Mouse (Mus musculus) urinary bladder, adult 18-20 months (tissue): Measurements from ENCODE around the gene Mapk10.

Experiments
- DNase-seq, 2 experiments: peaks; one replicate each; pipeline ENCODE4 v3.0.0; 2022; ENCODE audit warnings: low spot score in 2 of 2, mixed read lengths in 2 of 2

Mapk10 gene

DNA sequence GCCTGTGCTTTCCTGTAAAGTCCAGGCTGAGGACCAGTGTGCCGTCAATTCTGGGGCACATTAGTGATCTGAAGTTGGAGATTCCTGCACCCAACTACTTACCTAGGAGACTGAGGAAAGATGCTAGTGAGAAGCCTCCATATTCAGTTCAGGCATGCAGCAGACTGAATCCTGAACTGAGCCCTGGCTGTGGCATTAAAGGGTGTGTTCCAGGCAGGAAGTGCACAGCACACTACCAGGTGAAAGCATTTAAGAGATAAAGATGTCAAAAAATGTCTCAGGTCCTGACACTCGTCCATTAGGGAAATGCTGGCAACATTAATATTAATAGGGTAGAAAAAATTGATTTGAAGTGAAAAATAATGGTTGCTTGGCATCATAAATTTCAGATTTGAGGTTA is 44.4 kb downstream of the Mapk10 start:
- no peak for DNase-seq

DNA sequence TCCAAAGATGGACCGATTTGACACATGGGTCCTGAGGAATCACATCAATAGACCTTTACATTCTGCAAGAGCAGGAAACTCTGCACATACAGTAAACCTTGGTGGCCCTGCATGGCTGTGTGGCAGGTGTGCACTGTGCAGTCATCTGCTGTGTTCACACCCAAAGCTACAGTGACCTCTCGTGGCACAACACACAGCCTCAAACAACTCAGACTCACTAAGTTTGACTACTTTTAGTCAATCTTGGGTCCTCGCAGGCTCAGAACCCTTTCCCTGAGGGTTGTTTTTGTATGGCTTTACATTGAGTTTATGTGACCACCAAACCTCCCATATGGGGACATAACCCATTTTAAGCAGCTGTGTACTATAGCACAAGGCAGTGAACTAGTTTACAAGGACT is 47.1 kb downstream of the Mapk10 start:
- no peak for DNase-seq

DNA sequence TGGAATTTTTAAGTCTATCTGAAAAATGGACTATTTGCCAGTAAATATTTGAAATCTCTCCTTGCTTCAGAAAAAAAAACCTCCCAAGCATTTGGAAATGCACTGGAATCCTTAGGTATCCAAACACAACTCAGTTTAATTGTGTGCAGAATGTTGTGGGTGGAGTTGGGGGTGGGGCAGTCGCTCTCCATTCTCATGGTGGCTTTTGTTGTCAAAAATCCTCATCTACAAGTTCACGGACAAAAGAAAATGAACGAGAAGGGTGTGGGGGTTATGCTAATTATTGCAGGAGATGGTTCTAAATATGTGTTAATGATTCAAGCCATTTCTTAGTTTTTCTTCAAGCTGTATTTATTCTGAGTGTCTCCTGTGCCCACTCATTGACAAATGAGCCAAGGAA is 49.6 kb downstream of the Mapk10 start:
- no peak for DNase-seq

DNA sequence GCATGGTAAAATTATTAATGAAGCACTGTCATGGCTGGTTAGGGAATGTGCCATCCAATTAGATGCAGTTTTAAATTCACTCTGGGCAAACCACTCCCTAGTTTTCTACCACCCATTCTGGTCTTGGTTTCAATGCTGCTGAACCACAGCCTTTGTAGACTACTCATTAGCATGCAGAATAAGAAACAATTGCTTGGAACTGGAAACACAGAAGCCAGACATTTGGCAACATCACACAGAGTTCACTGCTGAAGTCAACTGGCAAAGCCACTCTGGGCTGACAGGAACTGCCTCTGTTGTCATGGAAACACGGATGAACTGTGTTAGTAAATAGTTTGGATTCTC is 50.0 kb downstream of the Mapk10 start:
- DNase-seq, result no peak

DNA sequence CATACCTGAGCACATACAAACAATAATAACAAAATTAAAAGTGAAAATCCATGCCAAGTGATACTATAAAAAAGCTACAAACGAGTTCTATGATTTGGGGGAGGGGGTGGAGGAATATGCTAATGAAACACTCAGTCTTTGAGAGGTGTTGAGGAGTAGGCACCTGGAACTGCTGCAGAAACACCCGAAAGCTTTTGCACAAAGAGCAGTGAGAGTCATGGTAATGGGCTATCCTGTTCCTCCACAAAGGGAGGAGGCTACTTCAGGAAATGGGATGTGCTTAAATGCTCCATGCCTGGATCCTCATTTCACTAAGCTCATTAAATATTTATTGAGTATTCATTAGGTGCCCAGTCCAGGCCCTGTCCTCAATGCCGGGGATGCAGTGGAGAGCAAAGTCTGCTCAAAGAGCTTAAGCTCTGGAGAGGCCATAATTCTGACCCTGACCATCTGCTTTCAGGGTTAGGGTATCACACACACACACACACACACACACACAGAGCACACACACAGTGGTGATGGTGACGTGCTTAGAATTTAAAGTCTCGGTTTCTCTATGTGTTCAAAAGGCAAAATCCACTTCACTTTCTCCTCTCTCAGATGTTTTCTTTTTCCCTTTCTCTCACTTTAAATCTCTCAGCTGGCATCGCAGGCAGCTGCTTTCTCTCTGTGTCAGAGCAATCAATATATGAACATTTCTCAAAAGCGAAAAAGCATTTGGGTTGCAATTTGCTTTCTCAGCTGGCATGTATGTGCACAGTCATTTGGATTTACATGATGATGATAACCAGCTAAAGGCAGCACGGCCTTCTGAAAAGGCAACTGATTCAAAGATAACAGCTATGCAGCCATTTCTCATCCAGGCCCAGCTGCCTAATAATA is 50.6 kb downstream of the Mapk10 start:
- no peak for DNase-seq

- no peak for DNase-seq
Observed at GRCm38 (mm10) chr5:103140935-103141334, 70.2 kb downstream of the Mapk10 start.

GRCm38 (mm10) chr5:103134839-103135238 is 76.3 kb downstream of the Mapk10 start:
- DNase-seq, result no peak

GRCm38 (mm10) chr5:103133626-103134025 is 77.5 kb downstream of the Mapk10 start:
- no peak for DNase-seq

DNA sequence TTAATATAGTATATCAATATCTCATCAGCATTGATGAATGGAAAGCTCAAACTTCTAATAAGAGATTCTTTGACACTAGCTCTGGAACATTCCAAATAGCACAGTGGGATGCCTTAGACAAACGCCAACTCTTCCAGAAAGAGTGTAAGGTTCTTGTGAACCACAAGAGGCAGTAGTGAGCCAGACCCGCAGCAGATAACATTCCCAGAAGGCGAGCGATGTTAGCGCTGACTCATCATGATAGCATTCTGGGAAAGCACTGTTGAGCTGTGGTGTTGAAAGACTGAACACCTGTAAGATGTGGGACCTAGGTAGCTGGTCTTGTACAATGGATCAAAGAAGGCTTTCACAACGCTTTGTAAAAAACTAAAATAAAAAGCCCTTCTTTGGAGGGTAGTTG is 78.3 kb downstream of the Mapk10 start:
- DNase-seq, result no peak

DNA sequence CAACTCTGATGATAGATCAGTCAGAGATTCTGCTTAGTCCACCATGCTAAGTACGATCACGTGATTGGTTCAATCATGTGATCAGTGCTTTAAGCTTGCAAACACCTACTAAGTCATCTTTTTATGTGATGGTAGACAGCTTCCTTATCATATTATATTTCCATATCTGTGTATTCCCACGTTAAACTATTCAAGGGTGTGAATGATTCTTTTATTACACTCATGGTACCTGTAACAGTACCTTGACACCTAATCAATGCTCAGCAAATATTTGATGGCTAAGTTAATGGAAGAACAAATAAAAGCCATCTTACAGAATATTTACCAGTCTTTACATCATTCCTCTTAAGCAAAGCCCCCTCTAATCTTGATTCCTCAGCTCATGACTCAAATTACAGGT is 91.5 kb downstream of the Mapk10 start:
- no peak for DNase-seq

DNA sequence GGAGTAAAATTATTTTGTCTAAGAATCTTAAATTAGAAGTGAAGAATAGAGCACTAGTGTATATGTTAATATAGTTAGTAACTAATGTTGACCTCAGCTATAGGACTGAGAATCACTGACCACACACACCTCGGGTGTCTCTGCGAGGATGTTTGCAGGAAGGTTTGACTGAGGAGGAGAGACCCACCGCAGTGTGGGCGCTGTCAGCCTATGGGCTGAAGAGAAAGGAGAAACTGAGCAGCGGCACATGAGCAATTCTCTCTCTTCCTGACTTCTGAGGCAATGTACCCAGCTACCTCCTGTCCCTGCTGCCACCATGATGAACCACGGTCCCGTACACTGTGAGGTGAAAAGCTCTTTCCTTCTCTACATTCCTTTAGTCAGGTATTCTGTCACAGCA is 95.6 kb downstream of the Mapk10 start:
- DNase-seq, result no peak

DNA sequence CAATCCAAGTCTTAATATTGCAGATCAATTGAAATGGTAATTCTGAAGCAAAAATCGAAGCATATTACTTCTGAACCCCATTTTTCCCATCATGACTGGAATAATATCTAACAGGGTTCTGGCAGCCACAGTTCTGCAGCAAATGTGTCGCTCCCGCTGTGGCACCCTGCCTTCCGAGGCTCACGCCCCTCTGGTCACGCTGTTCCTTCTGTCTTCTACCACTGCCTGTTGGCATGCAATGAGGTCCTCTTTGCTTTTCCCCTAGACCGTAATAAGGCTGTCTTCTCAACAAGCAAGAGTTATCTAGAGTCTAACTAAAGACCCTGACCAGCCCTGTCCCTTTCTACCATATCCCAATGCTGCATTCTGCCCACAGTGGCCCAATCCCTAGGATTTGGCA is 98.7 kb downstream of the Mapk10 start:
- no peak for DNase-seq

DNA sequence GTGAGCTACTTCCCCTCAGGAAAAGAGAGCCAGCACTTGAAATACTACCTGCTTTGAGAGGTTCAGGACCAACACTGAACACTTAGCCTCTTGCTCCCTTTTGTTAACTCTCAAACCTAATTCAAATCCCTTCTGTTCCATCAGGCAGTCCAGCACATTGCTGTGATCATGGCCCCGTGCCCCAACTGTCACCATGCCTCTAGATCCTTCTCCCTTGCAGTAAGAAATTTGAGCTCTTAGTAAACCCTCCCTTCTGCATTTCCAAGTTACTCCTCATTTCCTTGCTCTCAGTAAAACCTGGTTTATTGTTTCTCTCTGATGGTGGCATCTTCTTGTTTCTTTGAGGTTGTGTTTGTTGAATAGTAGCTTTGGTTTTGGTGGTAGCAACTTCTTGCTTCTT is 101.7 kb downstream of the Mapk10 start:
- DNase-seq, result no peak

DNA sequence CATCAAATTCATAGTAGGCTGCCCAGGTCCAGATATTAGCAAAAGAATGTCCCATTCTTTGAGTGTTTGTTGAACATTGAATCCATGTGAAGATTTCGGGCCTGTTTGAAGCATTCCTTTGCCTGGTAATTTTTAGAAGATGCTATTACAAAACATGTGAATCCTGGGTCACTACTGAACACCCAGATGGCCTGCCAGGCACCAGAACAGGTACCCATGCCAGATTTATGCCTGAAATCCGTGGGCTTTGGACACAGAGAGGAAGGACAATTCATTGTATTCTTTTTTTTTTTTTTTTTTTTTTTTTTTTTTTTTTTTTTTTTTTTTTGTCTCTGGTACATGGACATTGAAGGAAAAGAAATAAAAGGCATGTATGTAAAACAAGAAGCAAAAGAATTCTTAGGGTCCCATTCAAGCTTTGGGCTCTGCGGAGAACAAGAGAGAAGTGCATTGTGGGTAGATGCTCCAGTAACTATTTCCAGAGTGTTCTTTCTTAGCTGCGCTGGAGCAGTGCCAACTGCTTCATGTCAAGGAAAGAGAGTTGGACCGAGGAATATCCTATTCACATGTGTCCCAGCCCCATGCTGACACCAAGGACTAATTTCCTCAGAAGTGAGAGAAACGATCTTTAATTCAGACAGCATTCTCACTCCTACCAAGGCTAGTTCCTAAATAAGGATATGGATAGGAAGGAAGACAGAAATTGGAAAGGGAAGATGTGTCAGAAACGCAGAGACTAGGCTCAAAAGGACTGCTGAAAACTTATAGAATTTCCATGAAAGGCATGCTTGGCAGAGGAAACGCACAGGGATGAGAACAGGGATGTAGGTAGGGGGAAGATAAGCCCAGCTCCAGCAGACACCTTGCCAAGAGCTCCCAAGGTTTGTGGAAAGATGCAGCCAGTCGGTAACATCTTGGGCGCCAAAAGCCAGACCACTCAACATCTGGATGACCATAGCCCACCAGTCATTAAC is 105.4 kb downstream of the Mapk10 start:
- DNase-seq, result no peak

GRCm38 (mm10) chr5:103104082-103104481 is 107.1 kb downstream of the Mapk10 start:
- no peak for DNase-seq

DNA sequence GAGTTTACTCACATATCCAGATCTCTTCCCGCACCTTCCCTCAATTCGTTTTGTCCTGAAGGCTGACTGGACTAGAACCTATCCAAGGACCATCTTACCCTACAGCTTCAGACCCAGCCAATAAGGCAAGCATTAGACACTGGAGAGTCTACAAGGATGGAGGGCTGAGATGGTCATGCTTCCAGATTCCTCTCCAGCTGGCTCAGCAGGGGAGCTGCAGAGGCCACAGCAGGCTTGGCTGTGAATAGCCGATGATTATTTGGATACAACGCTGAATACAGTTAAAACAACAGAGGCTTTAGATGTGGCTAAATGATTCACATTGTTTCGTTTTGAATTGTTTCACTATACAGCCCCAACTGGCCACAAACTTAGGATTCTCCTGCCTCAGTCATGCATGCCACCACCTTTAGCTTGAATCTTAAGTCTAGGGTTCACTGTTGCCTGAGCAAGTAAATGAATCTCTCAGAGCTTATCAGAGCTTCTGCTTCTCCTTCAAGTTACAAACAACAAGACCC is 108.2 kb downstream of the Mapk10 start:
- no peak for DNase-seq

GRCm38 (mm10) chr5:103102176-103102575 is 109.0 kb downstream of the Mapk10 start:
- no peak for DNase-seq

DNA sequence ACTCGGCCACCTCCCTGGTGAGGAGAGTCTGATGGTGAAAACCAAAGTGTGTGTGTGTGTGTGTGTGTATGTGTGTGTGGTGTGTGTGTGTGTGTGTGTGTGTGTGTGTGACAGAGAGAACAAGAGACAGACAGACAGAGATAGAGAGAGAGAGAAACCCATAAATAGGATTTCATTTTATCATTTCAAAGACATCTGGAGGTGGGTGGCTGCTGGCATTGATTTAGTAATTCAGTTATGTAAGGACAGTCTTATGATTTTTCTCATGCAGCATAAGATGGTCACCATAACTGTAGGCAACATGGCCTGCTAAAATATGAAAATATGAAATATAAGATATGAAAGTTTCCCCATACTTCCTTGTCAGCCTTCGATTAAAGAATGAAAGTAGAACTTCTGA is 117.0 kb downstream of the Mapk10 start:
- DNase-seq, result no peak

- no peak for DNase-seq
Observed at GRCm38 (mm10) chr5:103085844-103086243, 125.3 kb downstream of the Mapk10 start.

GRCm38 (mm10) chr5:103075451-103075850 is 135.7 kb downstream of the Mapk10 start:
- no peak for DNase-seq

GRCm38 (mm10) chr5:103072200-103072825 is 138.8 kb downstream of the Mapk10 start:
- no peak for DNase-seq

DNA sequence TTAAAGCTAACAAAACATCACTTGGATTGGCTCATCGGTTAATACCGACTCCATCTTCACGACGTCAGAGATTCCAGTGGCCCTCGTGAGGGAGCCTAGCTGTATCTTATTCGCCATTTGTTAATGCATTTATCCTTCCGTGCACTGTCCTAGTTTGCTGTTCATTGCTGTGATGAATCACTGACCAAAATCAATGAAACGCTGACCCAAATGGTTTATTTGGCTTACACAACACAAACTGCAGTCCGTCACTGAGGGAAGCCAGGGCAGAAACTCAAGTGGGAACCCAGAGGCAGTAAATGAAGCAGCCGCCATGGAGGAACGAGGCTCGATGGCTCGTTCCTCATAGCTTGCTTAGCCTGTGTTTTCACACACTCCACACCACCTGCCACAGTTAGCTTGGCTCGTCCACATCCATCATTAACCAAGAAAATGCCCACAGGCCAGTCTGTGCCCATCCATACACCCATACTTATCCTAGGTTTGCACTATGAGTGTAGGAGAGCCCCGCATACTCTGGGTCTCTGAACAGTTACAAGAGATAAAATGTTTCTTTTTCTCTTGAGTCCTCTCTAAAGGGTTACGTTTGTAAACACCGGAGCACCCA is 140.0 kb downstream of the Mapk10 start:
- no peak for DNase-seq
